Mouse (Mus musculus) thymus, postnatal 0 days (tissue): Measurements from ENCODE around the gene Pbx4. TPM values are rescaled to one million over a fixed set of nuclear protein-coding genes. Genes with fewer than 3 reads are reported as not detected.

ENCODE experiments used
- DNase-seq: peaks from one replicate; pipeline ENCODE4 v3.0.0-alpha.2; 2015; ENCODE audit warnings: low spot score
- polyA plus RNA-seq: library from polyadenylated mRNA; unstranded; fragments of >200 nt; fragmentation: Nextera tagmentation; extraction: Ambion mirVana; gene quantifications from 2 replicates; pipeline ENCODE4 v1.2.1, GENCODE M21; 2015

Pbx4 gene
- polyA plus RNA-seq, 1 experiment from 2014 or later = 18.3 TPM

- no peak for DNase-seq
These were observed 37.9 kb downstream of the Pbx4 start for GRCm38 (mm10) chr8:69870003-69870765.

- no peak for DNase-seq
These were observed 38.6 kb downstream of the Pbx4 start for GRCm38 (mm10) chr8:69870907-69871306.

- peak; percentile 64 for DNase-seq
These were observed 41.9 kb downstream of the Pbx4 start for GRCm38 (mm10) chr8:69874155-69874554.

- no peak for DNase-seq
These were observed 42.4 kb downstream of the Pbx4 start for GRCm38 (mm10) chr8:69874654-69875053.

- DNase-seq = no peak
These were observed 43.8 kb downstream of the Pbx4 start for GRCm38 (mm10) chr8:69876097-69876496.

GRCm38 (mm10) chr8:69876967-69877366 lies 44.7 kb downstream of the Pbx4 start:
- no peak for DNase-seq

- DNase-seq = no peak
These were observed 45.1 kb downstream of the Pbx4 start for GRCm38 (mm10) chr8:69877396-69877795.

GRCm38 (mm10) chr8:69877992-69878391 lies 45.7 kb downstream of the Pbx4 start:
- DNase-seq = no peak

- DNase-seq = no peak
These were observed 47.4 kb downstream of the Pbx4 start for GRCm38 (mm10) chr8:69879678-69880077.

GRCm38 (mm10) chr8:69880841-69881240 lies 48.5 kb downstream of the Pbx4 start:
- DNase-seq = no peak

- DNase-seq = no peak
These were observed 49.1 kb downstream of the Pbx4 start for GRCm38 (mm10) chr8:69881261-69881865.

GRCm38 (mm10) chr8:69882021-69882756 lies 49.9 kb downstream of the Pbx4 start:
- peak; percentile 58 for DNase-seq

- no peak for DNase-seq
These were observed 50.7 kb downstream of the Pbx4 start for GRCm38 (mm10) chr8:69882833-69883600.

GRCm38 (mm10) chr8:69884141-69884540 lies 51.9 kb downstream of the Pbx4 start:
- no peak for DNase-seq

GRCm38 (mm10) chr8:69887289-69888243 lies 55.3 kb downstream of the Pbx4 start, which contains the start of gene Cilp2:
TSS of gene Cilp2 (minus strand) at chr8:69887687.
- no peak for DNase-seq

GRCm38 (mm10) chr8:69888244-69888866 lies 56.1 kb downstream of the Pbx4 start:
- no peak for DNase-seq

- no peak for DNase-seq
These were observed 56.6 kb downstream of the Pbx4 start for GRCm38 (mm10) chr8:69888902-69889301.

- DNase-seq = peak; percentile 42
These were observed 58.5 kb downstream of the Pbx4 start for GRCm38 (mm10) chr8:69890813-69891241.

GRCm38 (mm10) chr8:69893863-69894262 lies 61.6 kb downstream of the Pbx4 start:
- DNase-seq = peak; percentile 40
